Mouse (Mus musculus) heart, embryonic 15.5 days (tissue): Measurements from ENCODE around the gene Mob2. TPM values are rescaled to one million over a fixed set of nuclear protein-coding genes. Genes with fewer than 3 reads are reported as not detected.

Experiments
- ATAC-seq: fragments of 200-750 bp; cut with Nextera tagmentation; replicated peaks from 2 replicates; pipeline ENCODE4 v1.8.0; 2017; ENCODE audit warnings: low read depth, moderate TSS enrichment; ENCODE audit not compliant: insufficient number of reproducible peaks, insufficient read depth, low FRiP score
- H3K27ac ChIP-seq: fragments of 300-500 bp; sonication (generic); 2 replicates; pipeline ENCODE4 v1.5.1; 2015; ENCODE audit warnings: mild to moderate bottlenecking, inconsistent platforms
- H3K27me3 ChIP-seq: fragments of 300-500 bp; sonication (generic); 2 replicates; pipeline ENCODE4 v1.6.1; 2015; ENCODE audit warnings: inconsistent platforms
- H3K36me3 ChIP-seq: fragments of 300-500 bp; sonication (generic); 2 replicates; pipeline ENCODE4 v1.6.1; 2015; ENCODE audit warnings: mild to moderate bottlenecking, inconsistent platforms
- H3K4me1 ChIP-seq: fragments of 300-500 bp; sonication (generic); replicated peaks from 2 replicates; pipeline ENCODE4 v1.6.1; 2015; ENCODE audit warnings: inconsistent platforms
- H3K4me2 ChIP-seq: fragments of 300-500 bp; sonication (generic); 2 replicates; pipeline ENCODE4 v1.6.1; 2015; ENCODE audit warnings: inconsistent platforms, mild to moderate bottlenecking, moderate library complexity
- H3K4me3 ChIP-seq: fragments of 300-500 bp; sonication (generic); 2 replicates; pipeline ENCODE4 v1.5.1; 2015; ENCODE audit warnings: mild to moderate bottlenecking, inconsistent platforms
- H3K9ac ChIP-seq: fragments of 300-500 bp; sonication (generic); 2 replicates; pipeline ENCODE4 v1.6.1; 2015; ENCODE audit warnings: mild to moderate bottlenecking, inconsistent platforms
- H3K9me3 ChIP-seq: fragments of 300-500 bp; sonication (generic); replicated peaks from 2 replicates; pipeline ENCODE4 v1.6.1; 2016; ENCODE audit warnings: inconsistent platforms
- WGBS: fragments of 180-500 bp; shearing (Covaris S2); methylation state at CpG from one replicate; pipeline ENCODE4 v1.1.7; 2015; ENCODE audit warnings: mixed read lengths; 5-methylcytosine and 5-hydroxymethylcytosine counted together
- microRNA-seq: library from miRNA; unstranded; fragments of <30 nt; microRNA quantifications from one replicate; pipeline ENCODE4, GENCODE M21; 2016
- polyA plus RNA-seq: library from polyadenylated mRNA; unstranded; fragments of >200 nt; fragmentation: Nextera tagmentation; extraction: Ambion mirVana; gene quantifications from 2 replicates; pipeline ENCODE4 v1.2.1, GENCODE M21; 2015

Gene Mob2
- polyA plus RNA-seq, 1 experiment from 2014 or later: 43.4 TPM

- no peak overlapping the region for H3K4me3 ChIP-seq
- H3K9me3 ChIP-seq: no peaks in the 10 kb centered on the region
- H3K9ac ChIP-seq: no peak overlapping the region
- no peak for ATAC-seq
- WGBS: 67% methylated on average over 2 of the region's 2 CpGs
- no peak overlapping the region for H3K27ac ChIP-seq
- 0 out of 2 replicates have a peak, but pooled peaks cover 15% of the 10 kb centered on the region for H3K27me3 ChIP-seq
- no peak overlapping the region for H3K4me2 ChIP-seq
- no peaks in the 10 kb centered on the region for H3K4me1 ChIP-seq
- H3K36me3 ChIP-seq: no peaks in the 10 kb centered on the region
Observed at GRCm38 (mm10) chr7:141966281-141966680, 94.6 kb downstream of the Mob2 start.

DNA sequence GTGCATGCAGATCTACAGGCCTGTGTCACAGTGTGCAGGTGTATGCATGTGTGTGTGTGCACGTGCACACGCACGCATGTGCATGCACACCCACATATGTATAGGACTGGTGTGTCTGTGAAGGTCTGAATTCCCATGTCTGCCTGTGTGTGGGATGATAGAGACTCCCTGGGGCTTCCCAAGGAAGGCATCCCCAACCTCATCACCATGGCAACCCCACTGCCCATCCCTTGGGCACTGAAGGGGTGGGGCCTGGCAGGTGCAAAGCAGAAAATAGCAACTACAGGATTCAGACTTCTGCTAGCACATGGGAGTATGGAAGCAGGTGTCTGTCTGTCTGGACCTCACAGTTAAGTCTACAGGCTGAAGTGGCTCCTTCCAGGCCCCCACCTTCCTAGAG lies 98.3 kb downstream of the Mob2 start:
- Histone ChIP-seq H3K4me2 (no peak overlapping the region), H3K4me1 (no peaks in the 10 kb centered on the region), H3K27me3 (peaks cover 14% of the 10 kb centered on the region; the same call in 1 of the 2 replicates), H3K9me3 (no peaks in the 10 kb centered on the region), H3K9ac (no peak overlapping the region), H3K27ac (no peak overlapping the region), H3K4me3 (no peak overlapping the region), H3K36me3 (no peaks in the 10 kb centered on the region)
- WGBS: 78% methylated on average over 3 of the region's 3 CpGs
- no peak for ATAC-seq

DNA sequence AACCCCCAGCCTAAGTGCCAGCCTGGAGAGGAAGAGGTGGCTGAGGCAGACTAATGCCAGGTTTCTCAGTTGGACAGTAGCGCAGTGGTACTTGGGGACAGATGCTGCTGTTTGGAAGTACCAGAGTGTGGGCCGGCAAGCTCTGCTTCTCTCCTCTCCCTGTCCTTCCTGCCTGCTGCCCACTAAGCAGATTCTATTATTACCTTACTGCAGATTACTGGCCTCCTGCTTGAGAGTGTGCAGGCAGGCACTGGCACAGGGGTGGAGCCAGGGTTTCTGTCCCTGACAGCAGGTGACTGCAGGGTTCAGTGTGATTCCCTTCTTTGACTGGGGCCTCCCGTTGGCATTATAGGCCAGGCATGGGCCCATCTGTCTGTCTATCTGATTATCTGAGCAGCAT lies 99.4 kb downstream of the Mob2 start:
- no peak overlapping the region for H3K27ac ChIP-seq
- no peak overlapping the region for H3K4me3 ChIP-seq
- no peak; the same call in 1 of the 2 replicates for ATAC-seq
- no peaks in the 10 kb centered on the region for H3K9me3 ChIP-seq
- 72% methylated on average over 3 of the region's 3 CpGs for WGBS
- no peak overlapping the region for H3K9ac ChIP-seq
- H3K4me2 ChIP-seq: no peak overlapping the region
- no peaks in the 10 kb centered on the region for H3K36me3 ChIP-seq
- H3K27me3 ChIP-seq: peaks cover 20% of the 10 kb centered on the region
- H3K4me1 ChIP-seq: no peaks in the 10 kb centered on the region

DNA sequence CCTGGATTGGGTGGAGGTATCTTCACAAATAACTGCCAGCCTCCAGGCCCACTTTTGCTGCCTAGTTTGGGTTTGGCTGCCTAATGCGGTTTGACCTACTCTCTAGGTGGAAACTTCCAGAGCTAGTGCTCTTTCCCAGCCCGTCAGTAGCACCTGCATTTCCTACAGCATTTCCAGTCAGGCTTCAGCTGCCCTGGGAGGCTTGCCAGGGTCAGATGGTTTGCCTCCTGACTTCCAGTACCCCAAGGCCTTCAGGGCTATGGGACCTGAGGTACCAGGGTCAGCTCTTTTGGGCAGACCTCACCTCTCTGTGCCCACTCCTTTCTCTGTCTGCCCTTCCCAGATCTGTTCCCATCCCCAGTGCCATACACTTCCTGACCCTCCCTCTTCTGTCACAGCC lies 99.9 kb downstream of the Mob2 start:
- WGBS: 60% methylated on average over 2 of the region's 2 CpGs
- Histone ChIP-seq H3K36me3 (no peaks in the 10 kb centered on the region), H3K9me3 (no peaks in the 10 kb centered on the region), H3K9ac (no peak overlapping the region), H3K4me2 (no peak overlapping the region), H3K27me3 (peaks cover 26% of the 10 kb centered on the region), H3K4me3 (no peak overlapping the region), H3K4me1 (no peaks in the 10 kb centered on the region), H3K27ac (no peak overlapping the region)
- no peak for ATAC-seq

- 63% methylated on average over 1 of the region's 1 CpGs for WGBS
- no peak overlapping the region for H3K27ac ChIP-seq
- no peak overlapping the region for H3K4me3 ChIP-seq
- H3K4me2 ChIP-seq: no peak overlapping the region
- H3K36me3 ChIP-seq: no peaks in the 10 kb centered on the region
- H3K27me3 ChIP-seq: peaks cover 42% of the 10 kb centered on the region
- no peaks in the 10 kb centered on the region for H3K9me3 ChIP-seq
- ATAC-seq: no peak
- no peak overlapping the region for H3K9ac ChIP-seq
- H3K4me1 ChIP-seq: no peaks in the 10 kb centered on the region
Observed at GRCm38 (mm10) chr7:141959133-141959532, 101.7 kb downstream of the Mob2 start.

Small RNA genes lying within 50 kb of the gene (microRNA-seq; reads per million reads assigned to microRNA genes)
- gene Mir3104: not detected

Other genes with a start within 250 kb of the Mob2 start
- gene Muc5b, start 222.0 kb downstream of the Mob2 start, polyA plus RNA-seq: 0.03 and 0.15 TPM in 2 replicates
- 32.3 and 43.3 TPM in 2 replicates for gene Tollip, start 142.6 kb downstream of the Mob2 start, polyA plus RNA-seq
- 0.43 and 0.56 TPM in 2 replicates for gene Brsk2, start 111.3 kb downstream of the Mob2 start, polyA plus RNA-seq
- 11.5 and 12.2 TPM in 2 replicates for gene Dusp8, start 34.8 kb upstream of the Mob2 start, polyA plus RNA-seq
- not detected in 2 replicates for gene Gm45618, start 59.7 kb upstream of the Mob2 start, polyA plus RNA-seq
- not detected in 2 replicates for gene Gm39115, start 75.0 kb upstream of the Mob2 start, polyA plus RNA-seq
- gene Gm45337, start 83.5 kb upstream of the Mob2 start, polyA plus RNA-seq: not detected in 2 replicates
- gene Gm29735, start 96.0 kb upstream of the Mob2 start, polyA plus RNA-seq: not detected in 2 replicates
- gene Gm4553, start 104.7 kb upstream of the Mob2 start, polyA plus RNA-seq: not detected in 2 replicates
- not detected in 2 replicates for gene Krtap5-2, start 114.9 kb upstream of the Mob2 start, polyA plus RNA-seq
- not detected in 2 replicates for gene Gm10153, start 129.3 kb upstream of the Mob2 start, polyA plus RNA-seq
- not detected in 2 replicates for gene Krtap5-3, start 140.3 kb upstream of the Mob2 start, polyA plus RNA-seq
- gene Gm7579, start 150.8 kb upstream of the Mob2 start, polyA plus RNA-seq: not detected in 2 replicates
- gene Krtap5-5, start 168.9 kb upstream of the Mob2 start, polyA plus RNA-seq: not detected in 2 replicates
- gene Gm40460, start 180.0 kb upstream of the Mob2 start, polyA plus RNA-seq: not detected in 2 replicates
- not detected in 2 replicates for gene Gm2431, start 197.3 kb upstream of the Mob2 start, polyA plus RNA-seq
- not detected in 2 replicates for gene Gm4559, start 213.3 kb upstream of the Mob2 start, polyA plus RNA-seq
- not detected in 2 replicates for gene Krtap5-1, start 236.1 kb upstream of the Mob2 start, polyA plus RNA-seq
- gene Krtap5-4, start 242.5 kb upstream of the Mob2 start, polyA plus RNA-seq: not detected in 2 replicates